Mouse (Mus musculus) embryonic fibroblast, embryonic 13.5 days (primary cell): ENCODE results near the gene Arhgap20.

Experiments used
- CTCF ChIP-seq: IDR thresholded peaks from 2 replicates; pipeline ENCODE4 v1.5.1; 2011; ENCODE audit warnings: mild to moderate bottlenecking, control low read depth, low read length, moderate library complexity, borderline replicate concordance; ENCODE audit not compliant: insufficient read depth
- POLR2A ChIP-seq: IDR thresholded peaks from 2 replicates; pipeline ENCODE4 v1.6.1; 2011; ENCODE audit warnings: low read depth, mild to moderate bottlenecking, control low read depth, low read length, moderate library complexity

DNA sequence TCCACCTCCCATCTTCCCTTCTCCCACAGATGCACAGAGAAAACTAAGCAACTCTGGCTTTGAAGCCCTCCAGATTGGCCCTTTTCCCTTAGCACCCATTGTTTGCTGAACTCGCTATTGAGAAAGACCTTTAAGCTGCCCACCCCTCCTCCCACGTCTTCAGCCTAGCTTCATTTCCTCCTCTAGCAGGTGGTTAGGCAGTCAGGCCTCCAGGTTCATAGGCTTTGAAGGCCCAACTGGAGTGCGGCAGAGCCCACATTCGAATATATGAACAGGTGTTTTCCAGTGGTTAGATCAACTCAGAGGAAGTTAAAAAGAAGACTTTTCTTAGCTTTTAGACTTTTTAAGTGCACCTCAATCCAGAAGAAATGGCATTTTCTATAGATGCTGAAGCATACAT is 101.5 kb downstream of the Arhgap20 start:
- TF ChIP-seq CTCF (no peak), POLR2A (no peak)
